Mouse (Mus musculus): Measurements from ENCODE around the gene Fbxo42. TPM values are rescaled to one million over a fixed set of nuclear protein-coding genes. Genes with fewer than 3 reads are reported as not detected.

The Fbxo42 gene
- polyA plus RNA-seq, 2 experiments from 2014 or later, result 5.0 to 7.3 TPM

GRCm38 (mm10) chr4:141176328-141176838 is 28.7 kb downstream of the Fbxo42 start:
- ATAC-seq, result no peak

- no peak for ATAC-seq
Observed at GRCm38 (mm10) chr4:141178500-141178899, 30.8 kb downstream of the Fbxo42 start.

- ATAC-seq, result no peak
Observed at GRCm38 (mm10) chr4:141180831-141181230, 33.1 kb downstream of the Fbxo42 start.

GRCm38 (mm10) chr4:141181981-141182380 is 34.3 kb downstream of the Fbxo42 start:
- no peak for ATAC-seq

- ATAC-seq, result peak; percentile 90
Observed at GRCm38 (mm10) chr4:141183932-141184331, 36.2 kb downstream of the Fbxo42 start.

- no peak for ATAC-seq
Observed at GRCm38 (mm10) chr4:141184426-141184825, 36.7 kb downstream of the Fbxo42 start.

- ATAC-seq, result no peak
Observed at GRCm38 (mm10) chr4:141186923-141187836, 39.5 kb downstream of the Fbxo42 start.

- no peak for ATAC-seq
Observed at GRCm38 (mm10) chr4:141191294-141191693, 43.6 kb downstream of the Fbxo42 start.

GRCm38 (mm10) chr4:141194553-141194952 is 46.8 kb downstream of the Fbxo42 start:
- ATAC-seq, result no peak

- no peak for ATAC-seq
Observed at GRCm38 (mm10) chr4:141196981-141197685, 49.4 kb downstream of the Fbxo42 start.

- ATAC-seq, result no peak
Observed at GRCm38 (mm10) chr4:141197686-141198035, 49.9 kb downstream of the Fbxo42 start.

- no peak for ATAC-seq
Observed at GRCm38 (mm10) chr4:141200906-141201305, 53.2 kb downstream of the Fbxo42 start.

GRCm38 (mm10) chr4:141202192-141202591 is 54.5 kb downstream of the Fbxo42 start:
- ATAC-seq, result no peak

- no peak for ATAC-seq
Observed at GRCm38 (mm10) chr4:141204580-141205061, 56.9 kb downstream of the Fbxo42 start.

- ATAC-seq, result no peak
Observed at GRCm38 (mm10) chr4:141207081-141207480, 59.4 kb downstream of the Fbxo42 start.

- ATAC-seq, result peak; percentile 59
Observed at GRCm38 (mm10) chr4:141210524-141211219, 63.0 kb downstream of the Fbxo42 start.

GRCm38 (mm10) chr4:141211646-141212045 is 63.9 kb downstream of the Fbxo42 start:
- ATAC-seq, result no peak

GRCm38 (mm10) chr4:141212892-141213291 is 65.2 kb downstream of the Fbxo42 start:
- ATAC-seq, result no peak

- no peak for ATAC-seq
Observed at GRCm38 (mm10) chr4:141213342-141213741, 65.6 kb downstream of the Fbxo42 start.

- ATAC-seq, result peak; percentile 56
Observed at GRCm38 (mm10) chr4:141213770-141214336, 66.1 kb downstream of the Fbxo42 start, which contains the start of gene Rsg1. TSS of gene Rsg1 (plus strand) at chr4:141213956.

- ATAC-seq, result peak; percentile 71
Observed at GRCm38 (mm10) chr4:141214337-141214851, 66.7 kb downstream of the Fbxo42 start.

Data from activated CD4-positive, CD25-positive, alpha-beta regulatory T cell, adult 4 months (primary cell).